Mouse (Mus musculus) brain, embryonic 14.5 days (tissue): ENCODE data around the gene Arrdc5.

Experiments used
- CTCF ChIP-seq: fragments of 200-500 bp; IDR thresholded peaks from 2 replicates; pipeline ENCODE4 v1.5.1; 2012; ENCODE audit warnings: inconsistent platforms, mild to moderate bottlenecking, moderate library complexity, borderline replicate concordance; ENCODE audit not compliant: insufficient read depth, insufficient read length; ENCODE audit errors: extremely low read depth
- POLR2A ChIP-seq: fragments of 200-500 bp; IDR thresholded peaks from 2 replicates; pipeline ENCODE4 v1.6.1; 2012; ENCODE audit warnings: mild to moderate bottlenecking, inconsistent platforms, borderline replicate concordance; ENCODE audit not compliant: poor library complexity, insufficient read depth, insufficient read length, severe bottlenecking; ENCODE audit errors: extremely low read depth

DNA sequence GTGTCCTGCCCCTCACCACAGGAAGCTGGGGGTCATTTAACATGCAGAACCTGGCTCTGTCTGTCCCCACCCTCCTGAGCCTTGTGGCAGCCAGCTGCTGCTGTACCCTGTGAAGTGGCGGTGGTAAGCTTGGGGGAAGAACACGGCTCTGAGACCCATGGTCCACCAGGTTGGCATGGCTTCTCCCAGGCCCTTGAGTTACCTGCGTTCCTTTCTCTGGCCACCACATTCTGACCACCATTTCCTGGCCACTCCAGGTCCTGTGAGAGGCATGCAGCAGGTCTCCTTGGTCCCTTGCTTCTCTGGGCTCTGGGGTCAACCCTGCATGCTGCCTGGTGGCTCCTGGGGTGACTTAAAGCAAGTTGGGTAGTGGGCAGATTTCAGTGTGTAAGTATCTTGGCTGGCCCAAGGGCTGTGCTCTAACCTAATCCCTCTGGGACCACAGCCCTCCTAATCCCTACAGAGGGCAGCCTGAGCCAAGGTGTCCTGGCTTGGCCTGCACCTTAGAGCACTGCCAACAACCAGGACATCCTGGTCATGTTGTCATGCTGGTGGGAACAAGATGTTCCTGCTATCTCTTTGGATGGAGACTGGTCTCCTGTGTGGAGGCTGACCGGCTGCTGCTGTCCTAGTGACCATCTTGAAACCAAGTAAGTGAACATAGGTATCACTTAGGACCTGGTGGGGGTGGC, 7.4 kb downstream of the Arrdc5 start, which contains the start of gene Plin3:
- no peak for TF ChIP-seq CTCF
- no peak for TF ChIP-seq POLR2A
